Mouse (Mus musculus) small intestine, adult 2 months (tissue): ENCODE data around the gene Gm37240.

Experiments used
- CTCF ChIP-seq: fragments of 200-500 bp; IDR thresholded peaks from 2 replicates; pipeline ENCODE4 v1.5.1; 2012; ENCODE audit warnings: low read depth, mild to moderate bottlenecking, control low read depth, inconsistent platforms, low read length, moderate library complexity, mixed read lengths; ENCODE audit not compliant: insufficient replicate concordance, insufficient read length; ENCODE audit errors: extremely low read depth
- POLR2A ChIP-seq: fragments of 200-500 bp; IDR thresholded peaks from 2 replicates; pipeline ENCODE4 v1.6.1; 2012; ENCODE audit warnings: low read depth, mild to moderate bottlenecking, control low read depth, inconsistent platforms, low read length, moderate library complexity

GRCm38 (mm10) chr3:84505193-84505592 lies 1382.1 kb downstream of the Gm37240 start:
- TF ChIP-seq POLR2A (no peak), CTCF (no peak)
